Mouse (Mus musculus) Muller cell, postnatal 12 days (primary cell): ENCODE results near the gene Pex14.

Experiments used
- DNase-seq: peaks from one replicate; pipeline ENCODE4 v3.0.0-alpha.2; 2015; ENCODE audit errors: inconsistent ontology term

The Pex14 gene

GRCm38 (mm10) chr4:148985541-148986476, 113.9 kb downstream of the Pex14 start:
- DNase-seq: no peak

GRCm38 (mm10) chr4:148984701-148985540, 114.8 kb downstream of the Pex14 start:
- no peak for DNase-seq

GRCm38 (mm10) chr4:148982274-148982673, 117.4 kb downstream of the Pex14 start:
- no peak for DNase-seq

GRCm38 (mm10) chr4:148979837-148980236, 119.8 kb downstream of the Pex14 start:
- DNase-seq: no peak

GRCm38 (mm10) chr4:148978926-148979325, 120.8 kb downstream of the Pex14 start:
- DNase-seq: no peak

- DNase-seq: no peak
Measured at GRCm38 (mm10) chr4:148978221-148978855, 121.3 kb downstream of the Pex14 start.

GRCm38 (mm10) chr4:148974833-148975232, 124.8 kb downstream of the Pex14 start:
- DNase-seq: peak; percentile 31

GRCm38 (mm10) chr4:148973387-148973786, 126.3 kb downstream of the Pex14 start:
- DNase-seq: no peak

DNA sequence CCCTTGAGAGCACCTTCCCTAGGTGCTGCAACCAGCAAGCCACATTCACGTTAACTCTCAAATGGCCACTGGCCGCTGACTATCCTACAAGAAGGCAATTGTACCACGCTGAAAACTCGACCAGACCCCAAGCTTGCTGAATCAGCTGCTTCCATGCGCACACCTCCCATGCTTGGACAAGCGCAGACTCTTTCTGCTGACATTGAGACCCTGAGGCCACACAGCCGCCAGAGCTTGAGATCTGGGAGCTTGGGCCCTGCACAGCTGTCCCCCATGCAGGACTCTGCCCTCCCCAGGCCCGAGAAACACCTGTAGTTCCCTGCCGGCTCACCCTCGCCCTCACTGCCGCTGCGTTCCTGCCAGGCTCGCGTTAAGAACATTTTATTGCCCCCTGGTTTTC, 127.0 kb downstream of the Pex14 start:
- DNase-seq: no peak

DNA sequence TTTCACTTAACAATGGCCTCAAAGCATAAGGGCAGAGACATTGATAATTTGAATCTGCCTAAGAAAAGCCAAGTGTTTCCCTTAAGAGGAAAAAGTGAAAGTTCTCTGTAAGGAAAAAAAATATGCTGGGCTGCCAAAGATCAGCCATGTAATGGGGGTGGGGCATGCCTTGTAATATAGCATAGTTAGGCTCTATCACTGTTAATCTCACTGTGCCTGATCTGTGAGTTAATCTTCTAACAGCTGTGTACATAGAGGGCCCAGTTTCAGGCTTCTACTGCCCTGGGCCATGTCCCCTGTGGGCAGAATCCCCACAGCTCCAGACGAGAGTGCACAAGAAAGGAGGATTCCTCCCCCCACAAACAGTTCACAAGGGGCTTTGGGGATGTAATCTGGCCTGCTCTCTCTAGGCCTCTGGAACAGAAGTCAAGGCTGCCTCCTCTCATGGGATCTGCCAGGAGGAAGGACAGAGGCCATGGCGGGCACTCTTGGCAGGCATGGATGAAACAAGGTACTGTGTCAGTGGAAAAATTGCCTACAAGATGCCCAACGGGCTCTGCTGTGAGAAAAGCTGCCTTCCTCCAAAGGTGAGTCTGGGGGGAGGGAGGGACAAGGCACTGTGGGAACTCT, 127.9 kb downstream of the Pex14 start:
- no peak for DNase-seq

DNA sequence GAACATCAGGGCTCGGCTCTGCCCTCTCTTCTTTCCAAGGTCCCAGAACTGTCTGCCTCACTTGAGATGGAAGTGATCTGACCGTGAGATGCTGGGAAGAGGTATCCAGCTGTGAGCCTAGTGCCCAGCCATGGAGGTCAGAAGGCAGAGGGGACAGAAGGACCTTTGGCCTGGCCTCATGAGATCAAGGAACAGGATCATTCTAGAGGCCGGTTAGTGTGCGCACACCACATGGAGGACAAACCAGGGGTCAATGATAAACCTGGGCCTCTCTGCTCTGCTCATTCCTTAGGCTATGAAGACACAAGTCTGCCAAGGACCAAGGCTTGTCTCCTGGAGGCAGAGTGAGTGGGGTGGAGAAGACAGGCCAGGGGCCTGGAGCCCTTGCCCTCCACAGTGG, 128.9 kb downstream of the Pex14 start:
- DNase-seq: no peak

- DNase-seq: peak; percentile 35
Measured at GRCm38 (mm10) chr4:148969610-148970009, 130.1 kb downstream of the Pex14 start.

DNA sequence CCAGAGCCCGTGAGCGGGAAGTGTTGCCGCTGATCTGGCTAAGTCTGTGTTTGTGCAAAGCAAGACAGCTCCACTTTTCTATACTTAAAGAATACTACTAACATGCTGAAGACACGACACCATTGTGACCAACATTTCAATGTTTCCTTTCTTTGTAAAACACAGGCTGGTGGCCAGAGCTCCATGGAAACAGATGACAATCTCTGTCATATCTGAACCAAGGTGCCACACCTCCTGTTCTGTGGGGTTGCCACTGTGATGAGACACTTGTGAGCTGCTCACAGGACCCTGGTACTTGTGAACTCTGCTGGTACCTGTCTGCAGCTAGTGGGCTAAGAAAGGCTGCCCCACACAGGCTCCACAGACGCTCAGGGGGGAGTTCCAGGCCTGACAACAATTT, 130.8 kb downstream of the Pex14 start:
- no peak for DNase-seq

- DNase-seq: no peak
Measured at GRCm38 (mm10) chr4:148966132-148966531, 133.5 kb downstream of the Pex14 start.

DNA sequence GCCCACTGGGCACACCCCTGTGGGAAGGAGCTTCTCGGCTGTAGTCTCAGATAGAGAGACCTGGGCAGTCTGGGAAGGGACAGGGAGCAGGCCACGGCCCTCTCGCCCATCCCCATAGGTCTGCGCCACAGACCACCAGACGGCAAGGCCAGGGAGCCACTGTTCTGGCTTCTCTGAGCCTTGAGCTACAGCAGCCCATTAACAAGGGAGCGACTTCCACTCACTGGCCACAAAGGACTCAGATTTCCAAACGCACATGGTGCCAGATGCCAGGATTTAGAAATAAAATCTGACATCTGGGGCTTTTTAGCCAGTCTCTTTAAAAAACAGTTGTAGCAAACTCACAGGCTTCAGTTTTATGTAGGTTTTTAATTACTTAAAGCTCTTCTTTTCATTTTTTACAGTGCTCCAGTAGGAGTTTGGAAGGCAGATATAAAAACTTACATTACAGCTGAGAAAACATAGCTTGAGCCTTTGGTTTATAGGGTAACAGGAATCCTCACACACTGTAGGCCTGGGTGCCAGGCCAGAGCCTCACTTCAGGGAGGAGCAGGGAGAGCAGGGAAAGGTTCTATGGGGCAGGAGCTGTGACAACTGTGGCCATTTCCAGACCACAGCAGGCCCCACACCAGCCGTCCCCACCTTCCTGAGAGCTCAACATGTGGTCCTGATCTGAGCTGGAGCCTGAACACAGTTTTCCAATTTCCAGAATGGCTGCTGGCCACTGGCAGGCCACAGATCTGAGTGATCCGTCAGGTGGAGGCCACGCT, 134.9 kb downstream of the Pex14 start:
- no peak for DNase-seq

DNA sequence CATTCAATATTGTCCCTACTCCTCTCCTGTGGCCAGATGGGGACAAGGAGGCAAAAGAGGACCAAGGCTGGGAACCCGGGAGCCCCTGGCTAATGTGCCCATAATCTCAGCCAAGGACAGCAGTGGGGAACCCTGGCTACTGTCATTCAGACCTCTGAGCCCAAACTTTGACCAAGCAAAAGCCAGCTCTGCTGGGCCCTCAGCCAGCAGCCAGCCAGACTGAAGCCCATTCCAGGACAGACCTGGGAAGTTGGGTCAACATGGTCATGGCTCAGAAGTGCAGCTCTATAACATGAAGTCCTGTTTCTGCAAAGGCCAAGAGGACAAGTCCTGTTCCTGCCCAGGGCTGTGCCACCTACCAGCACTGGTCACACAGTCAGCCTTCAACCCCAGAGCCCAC, 137.6 kb downstream of the Pex14 start:
- DNase-seq: no peak

DNA sequence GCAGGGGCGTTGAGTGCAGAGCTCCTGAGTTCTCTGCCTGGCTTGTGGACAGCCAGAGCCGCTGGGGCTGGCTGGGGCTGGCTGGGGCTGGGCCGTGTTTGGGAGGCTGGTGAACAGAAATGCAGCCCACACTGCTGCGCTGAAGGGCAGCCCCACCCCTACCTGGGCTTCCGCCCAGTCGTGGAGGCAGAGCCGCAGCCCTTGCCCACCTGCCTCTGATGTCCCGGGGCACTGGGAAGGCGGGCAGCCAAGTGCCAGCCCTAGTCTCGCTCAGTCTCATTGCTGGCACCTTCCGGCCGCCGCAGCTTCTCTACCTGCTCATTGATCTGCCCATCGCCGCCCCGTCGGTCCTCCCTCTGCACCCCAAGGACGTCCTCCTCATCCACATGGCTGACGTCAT, 138.6 kb downstream of the Pex14 start:
- no peak for DNase-seq

- DNase-seq: no peak
Measured at GRCm38 (mm10) chr4:148960011-148960410, 139.7 kb downstream of the Pex14 start.

DNA sequence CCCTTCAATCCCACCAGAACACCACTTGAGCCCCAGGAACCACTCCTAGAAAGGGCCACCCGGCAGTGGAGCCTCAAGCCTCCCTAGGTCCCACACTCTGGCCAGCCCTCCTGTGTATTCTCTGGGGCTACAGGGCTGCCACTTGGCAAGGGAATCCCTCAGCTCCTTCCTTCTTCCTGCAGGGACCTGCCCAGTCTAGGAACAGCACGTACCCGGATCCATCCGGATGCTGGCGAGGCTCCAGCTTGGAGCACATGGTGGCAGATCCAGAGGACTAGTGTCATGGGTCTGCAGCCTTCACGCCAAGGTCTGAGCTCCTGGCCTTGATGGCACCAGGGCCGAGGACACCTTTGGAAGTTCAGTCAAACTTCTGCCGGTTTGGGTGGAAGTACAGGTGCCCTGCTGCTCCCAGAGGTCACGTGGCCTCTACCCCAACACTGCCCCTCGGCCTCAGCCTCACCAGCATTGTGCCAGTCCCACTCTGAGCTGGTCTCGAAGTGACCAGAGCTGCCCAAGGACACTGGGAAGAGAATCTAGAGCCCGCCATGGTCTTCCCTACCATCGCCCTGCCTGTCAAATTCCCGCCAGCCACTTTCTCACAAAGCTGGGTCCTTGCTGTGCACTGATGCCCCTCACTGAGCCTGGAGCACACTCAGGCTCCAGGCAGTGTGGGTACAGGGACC, 144.4 kb downstream of the Pex14 start:
- no peak for DNase-seq
